Mouse (Mus musculus) heart, embryonic 13.5 days (tissue): ENCODE data around the gene Ghr. TPM values are rescaled to one million over a fixed set of nuclear protein-coding genes. Genes with fewer than 3 reads are reported as not detected.

Source experiments
- ATAC-seq: fragments of 200-750 bp; cut with Nextera tagmentation; 2 replicates; pipeline ENCODE4 v1.8.0; 2017; ENCODE audit warnings: moderate TSS enrichment; ENCODE audit not compliant: insufficient number of reproducible peaks, low FRiP score, low TSS enrichment; ENCODE audit errors: extremely low read depth
- H3K27ac ChIP-seq: fragments of 300-500 bp; sonication (generic); replicated peaks from 2 replicates; pipeline ENCODE4 v1.5.1; 2015; ENCODE audit warnings: moderate library complexity, mild to moderate bottlenecking, inconsistent platforms
- H3K27me3 ChIP-seq: fragments of 300-500 bp; sonication (generic); replicated peaks from 2 replicates; pipeline ENCODE4 v1.6.1; 2015; ENCODE audit warnings: mild to moderate bottlenecking, inconsistent platforms
- H3K36me3 ChIP-seq: fragments of 300-500 bp; sonication (generic); 2 replicates; pipeline ENCODE4 v1.6.1; 2015; ENCODE audit warnings: mild to moderate bottlenecking, inconsistent platforms
- H3K4me1 ChIP-seq: fragments of 300-500 bp; sonication (generic); 2 replicates; pipeline ENCODE4 v1.6.1; 2015; ENCODE audit warnings: inconsistent platforms
- H3K4me2 ChIP-seq: fragments of 300-500 bp; sonication (generic); 2 replicates; pipeline ENCODE4 v1.6.1; 2015; ENCODE audit warnings: inconsistent platforms, mild to moderate bottlenecking, moderate library complexity
- H3K4me3 ChIP-seq: fragments of 300-500 bp; sonication (generic); 2 replicates; pipeline ENCODE4 v1.5.1; 2015; ENCODE audit warnings: moderate library complexity, mild to moderate bottlenecking, inconsistent platforms
- H3K9ac ChIP-seq: fragments of 300-500 bp; sonication (generic); 2 replicates; pipeline ENCODE4 v1.6.1; 2015; ENCODE audit warnings: inconsistent platforms, mild to moderate bottlenecking, moderate library complexity
- H3K9me3 ChIP-seq: fragments of 300-500 bp; sonication (generic); 2 replicates; pipeline ENCODE4 v1.6.1; 2016; ENCODE audit warnings: inconsistent platforms
- WGBS: fragments of 180-500 bp; shearing (Covaris S2); methylation state at CpG from one replicate; pipeline ENCODE4 v1.1.7; 2015; ENCODE audit warnings: mixed read lengths; 5-methylcytosine and 5-hydroxymethylcytosine counted together
- polyA plus RNA-seq: library from polyadenylated mRNA; unstranded; fragments of >200 nt; fragmentation: Nextera tagmentation; extraction: Ambion mirVana; gene quantifications from 2 replicates; pipeline ENCODE4 v1.2.1, GENCODE M21; 2015

Ghr gene
- polyA plus RNA-seq, 1 experiment from 2014 or later = 55.4 TPM

DNA sequence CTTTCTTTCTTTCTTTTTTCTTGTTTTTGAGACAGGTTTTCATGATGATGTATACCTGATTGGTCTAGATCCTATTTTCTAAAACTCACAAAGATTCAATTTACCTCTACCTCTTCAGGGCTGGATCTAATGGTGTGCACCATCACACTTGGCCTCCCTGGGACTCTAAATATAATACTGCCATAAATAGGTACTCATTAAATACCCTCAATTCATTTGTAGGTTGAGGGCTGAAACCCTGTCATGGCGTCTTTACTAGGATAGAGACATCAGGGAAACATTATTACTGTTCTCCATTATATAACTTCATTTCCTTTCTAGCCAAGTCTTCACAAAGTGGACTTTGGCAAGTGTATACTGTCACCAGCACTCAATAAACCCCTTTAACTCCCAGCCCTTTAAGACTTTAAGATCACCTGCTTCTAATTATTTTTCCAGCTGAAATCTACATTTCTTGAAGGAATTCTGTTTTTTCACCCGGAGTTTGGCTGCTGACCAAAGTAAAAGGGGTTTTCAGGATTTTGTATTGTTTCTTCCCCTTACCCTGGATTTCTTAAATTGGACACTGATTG is 214.9 kb downstream of the Ghr start:
- no peak overlapping the region for H3K4me2 ChIP-seq
- 71% methylated on average over 2 of the region's 2 CpGs for WGBS
- no peaks in the 10 kb centered on the region for H3K4me1 ChIP-seq
- peaks cover 19% of the 10 kb centered on the region for H3K36me3 ChIP-seq
- H3K27me3 ChIP-seq = no peaks in the 10 kb centered on the region
- H3K9me3 ChIP-seq = peaks cover 29% of the 10 kb centered on the region
- H3K27ac ChIP-seq = no peak overlapping the region
- no peak overlapping the region for H3K4me3 ChIP-seq
- no peak overlapping the region for H3K9ac ChIP-seq
- ATAC-seq = no peak

DNA sequence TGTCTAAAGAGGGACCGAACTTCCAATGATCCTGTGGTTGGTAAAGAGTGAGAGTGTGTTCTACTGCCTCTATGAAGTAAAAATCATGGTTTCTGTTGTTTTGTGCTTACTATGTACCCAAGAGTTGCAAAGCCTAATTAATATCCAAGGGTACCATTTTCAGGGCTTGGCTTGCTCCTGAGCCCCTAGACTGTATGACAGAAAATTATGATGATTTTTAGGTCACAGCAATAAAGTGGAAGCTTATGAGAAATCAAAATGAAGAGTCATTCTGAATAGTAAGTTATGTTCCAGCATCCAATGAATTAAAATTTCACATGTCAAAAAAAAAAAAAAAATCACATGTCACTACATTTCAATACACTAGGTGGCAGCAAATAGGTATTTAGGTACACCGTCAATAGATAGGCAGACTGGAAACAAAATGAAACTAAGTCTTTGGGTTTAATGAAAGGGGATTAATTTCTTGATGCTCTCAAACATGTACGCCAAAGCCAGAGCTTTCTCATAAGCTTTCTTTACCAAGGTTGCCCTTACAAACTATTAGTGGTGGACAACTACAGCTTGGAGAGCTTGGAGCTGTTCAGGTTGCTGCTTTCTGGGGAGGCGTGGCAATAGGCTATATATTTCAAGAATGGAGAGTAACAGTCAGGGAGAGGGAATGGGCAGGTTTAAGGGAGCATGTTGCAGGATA is 227.1 kb downstream of the Ghr start:
- no peaks in the 10 kb centered on the region for H3K36me3 ChIP-seq
- no peaks in the 10 kb centered on the region for H3K27me3 ChIP-seq
- peak overlapping the region; percentile 67; the same call in 1 of the 2 replicates for H3K9ac ChIP-seq
- WGBS = 53% methylated on average over 4 of the region's 4 CpGs
- ATAC-seq = no peak
- peaks cover 11% of the 10 kb centered on the region for H3K4me1 ChIP-seq
- no peak overlapping the region for H3K27ac ChIP-seq
- no peaks in the 10 kb centered on the region for H3K9me3 ChIP-seq
- H3K4me3 ChIP-seq = peak overlapping the region; percentile 41
- H3K4me2 ChIP-seq = peak overlapping the region; percentile 65

DNA sequence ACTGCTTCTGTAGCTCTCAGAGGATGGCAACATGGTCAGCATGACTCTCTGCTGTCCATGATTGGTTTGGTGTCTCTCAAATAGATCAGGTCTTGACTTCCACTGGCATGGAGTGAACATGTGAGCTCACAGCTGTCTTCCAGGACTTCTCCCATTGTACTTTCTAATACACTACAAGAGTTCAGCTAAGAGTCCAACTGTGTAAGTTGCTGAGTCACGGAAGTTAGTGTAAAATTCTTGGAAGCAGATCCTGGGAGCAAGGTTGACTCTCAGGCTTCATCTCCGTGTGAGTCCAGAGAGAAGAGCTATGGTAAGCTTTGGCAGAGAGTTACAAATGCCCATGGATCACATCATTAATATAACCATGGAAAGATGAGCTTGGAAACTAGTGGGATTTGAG is 229.6 kb downstream of the Ghr start:
- Histone ChIP-seq H3K36me3 (no peaks in the 10 kb centered on the region), H3K27me3 (no peaks in the 10 kb centered on the region), H3K9ac (no peak overlapping the region), H3K9me3 (no peaks in the 10 kb centered on the region), H3K4me3 (no peak overlapping the region), H3K4me1 (peaks cover 18% of the 10 kb centered on the region), H3K4me2 (no peak overlapping the region), H3K27ac (no peak overlapping the region)
- WGBS = 75% methylated on average over 2 of the region's 2 CpGs
- no peak for ATAC-seq

DNA sequence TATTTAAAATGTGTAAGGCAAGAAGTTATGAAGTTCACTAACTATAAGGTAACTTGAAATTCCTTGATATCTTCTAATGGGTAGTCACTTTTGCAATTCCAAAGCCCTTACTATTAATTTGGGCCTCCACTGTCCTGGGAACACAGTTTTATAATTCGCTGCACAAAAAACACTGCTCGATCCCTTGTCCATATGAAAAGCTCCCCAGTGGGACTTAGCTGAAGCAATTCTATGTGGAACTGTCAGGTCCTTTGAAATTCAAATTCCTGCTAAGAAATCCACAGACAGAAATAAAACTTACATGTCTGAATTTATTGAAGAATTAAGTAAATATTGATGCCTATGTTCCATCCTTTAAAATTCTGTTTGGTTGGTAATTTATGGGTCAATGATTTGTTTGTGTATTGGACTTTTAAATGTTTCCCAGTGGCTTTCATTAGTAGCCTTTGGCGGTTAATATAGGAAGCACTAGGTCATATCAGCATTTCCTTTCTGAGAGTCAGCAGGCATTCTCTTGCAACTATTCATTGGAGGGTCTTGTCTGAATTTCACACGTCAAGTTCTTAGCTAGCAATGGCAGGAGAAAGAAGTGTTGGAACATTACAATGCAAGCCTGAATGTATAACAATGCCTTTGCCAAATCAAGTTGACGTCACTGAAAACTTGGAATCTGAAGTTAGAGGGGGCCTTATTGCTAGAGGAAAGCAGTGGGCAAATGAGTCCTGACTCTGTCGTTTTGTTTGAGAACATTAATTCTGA is 233.8 kb downstream of the Ghr start:
- H3K4me1 ChIP-seq = peaks cover 22% of the 10 kb centered on the region
- H3K9ac ChIP-seq = no peak overlapping the region
- 57% methylated on average over 6 of the region's 6 CpGs for WGBS
- H3K4me2 ChIP-seq = no peak overlapping the region
- H3K27me3 ChIP-seq = no peaks in the 10 kb centered on the region
- ATAC-seq = no peak
- no peaks in the 10 kb centered on the region for H3K9me3 ChIP-seq
- H3K36me3 ChIP-seq = peaks cover 12% of the 10 kb centered on the region
- no peak overlapping the region for H3K27ac ChIP-seq
- H3K4me3 ChIP-seq = no peak overlapping the region

DNA sequence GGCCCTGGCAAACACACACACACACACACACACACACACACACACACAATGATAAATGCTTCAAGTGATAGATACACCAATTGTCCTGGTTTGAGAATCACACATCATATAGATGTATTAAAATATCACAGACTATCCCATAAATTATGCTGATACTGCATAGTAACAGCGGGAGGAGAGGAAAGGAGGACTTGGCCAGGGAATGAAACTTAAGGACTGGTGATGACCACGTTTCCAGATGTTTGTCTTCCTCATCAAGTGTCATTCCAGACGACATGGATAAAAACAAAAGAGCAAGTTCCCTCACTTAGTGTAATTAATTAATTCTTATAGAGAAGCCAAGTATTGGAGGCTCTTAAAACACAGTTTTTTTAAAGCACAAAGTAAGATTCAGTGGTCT is 236.6 kb downstream of the Ghr start:
- ATAC-seq = no peak
- Histone ChIP-seq H3K4me3 (no peak overlapping the region), H3K9ac (no peak overlapping the region), H3K9me3 (no peaks in the 10 kb centered on the region), H3K27ac (no peak overlapping the region), H3K36me3 (peaks cover 20% of the 10 kb centered on the region), H3K4me1 (peaks cover 19% of the 10 kb centered on the region), H3K27me3 (no peaks in the 10 kb centered on the region), H3K4me2 (no peak overlapping the region)
- WGBS = 74% methylated on average over 3 of the region's 3 CpGs

DNA sequence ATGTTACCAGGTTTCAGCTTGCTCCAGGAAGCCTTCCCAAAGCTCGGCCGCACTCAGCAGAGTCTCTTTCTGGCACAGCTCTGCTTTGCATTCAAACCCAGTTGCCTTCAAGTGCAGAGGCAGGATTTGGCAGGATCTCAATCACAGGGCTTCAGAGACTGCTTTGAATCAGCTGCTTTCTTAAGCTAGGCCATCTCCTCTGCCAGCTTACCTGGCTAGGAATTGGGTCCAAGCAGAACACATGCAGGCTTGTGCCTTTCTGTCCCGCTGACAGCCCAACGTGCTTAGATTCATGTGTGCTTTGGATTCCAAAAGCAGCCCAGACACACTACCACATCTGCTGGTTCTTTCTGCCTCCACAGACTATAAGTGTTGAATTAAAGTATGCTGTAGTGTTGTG is 238.7 kb downstream of the Ghr start:
- H3K9ac ChIP-seq = no peak overlapping the region
- H3K36me3 ChIP-seq = peaks cover 40% of the 10 kb centered on the region
- ATAC-seq = no peak
- no peak overlapping the region for H3K27ac ChIP-seq
- no peaks in the 10 kb centered on the region for H3K9me3 ChIP-seq
- no peak overlapping the region for H3K4me2 ChIP-seq
- H3K4me3 ChIP-seq = no peak overlapping the region
- H3K27me3 ChIP-seq = no peaks in the 10 kb centered on the region
- 86% methylated on average over 4 of the region's 4 CpGs for WGBS
- peaks cover 12% of the 10 kb centered on the region for H3K4me1 ChIP-seq

DNA sequence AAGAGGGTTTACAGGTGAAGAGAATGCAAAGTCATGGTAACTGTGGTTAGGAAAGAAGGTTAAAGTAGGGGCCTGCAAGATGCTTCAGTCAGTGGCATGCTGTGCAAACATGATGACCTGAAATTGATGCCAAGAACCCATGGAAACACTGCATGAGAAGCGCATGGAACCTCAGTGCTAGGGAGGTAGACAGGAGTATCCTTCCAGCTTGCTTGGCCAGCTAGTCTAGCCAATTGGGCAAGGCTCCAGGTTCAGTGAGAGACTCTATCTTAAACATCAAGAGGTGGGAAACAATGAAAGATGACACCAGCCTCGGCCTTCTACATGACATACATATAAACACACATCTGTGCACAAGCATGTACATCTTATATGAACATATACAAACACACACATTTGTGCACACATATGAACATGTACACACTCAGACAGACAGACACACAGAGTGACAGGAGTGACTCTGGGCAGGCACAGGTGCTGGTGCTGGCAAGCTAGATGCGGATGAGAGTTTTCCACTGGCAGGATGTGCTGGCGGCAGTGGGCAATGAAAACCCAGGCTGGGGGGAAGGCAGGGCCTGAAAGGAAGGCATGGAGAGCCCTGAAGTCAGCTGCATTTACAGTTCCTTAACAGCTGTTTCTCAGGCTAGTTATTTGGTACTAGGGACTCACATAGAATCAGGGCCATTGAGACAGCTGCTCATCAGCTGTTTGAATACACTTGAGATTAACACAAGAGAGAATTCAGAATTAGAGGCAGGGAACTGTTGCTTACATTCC is 241.3 kb downstream of the Ghr start:
- 80% methylated on average over 4 of the region's 4 CpGs for WGBS
- H3K36me3 ChIP-seq = peaks cover 60% of the 10 kb centered on the region
- 0 out of 2 replicates have a peak, but pooled peaks cover 3% of the 10 kb centered on the region for H3K4me1 ChIP-seq
- H3K9ac ChIP-seq = no peak overlapping the region
- no peak overlapping the region for H3K4me2 ChIP-seq
- no peak overlapping the region for H3K27ac ChIP-seq
- H3K27me3 ChIP-seq = no peaks in the 10 kb centered on the region
- ATAC-seq = no peak
- H3K9me3 ChIP-seq = peaks cover 11% of the 10 kb centered on the region
- H3K4me3 ChIP-seq = no peak overlapping the region

DNA sequence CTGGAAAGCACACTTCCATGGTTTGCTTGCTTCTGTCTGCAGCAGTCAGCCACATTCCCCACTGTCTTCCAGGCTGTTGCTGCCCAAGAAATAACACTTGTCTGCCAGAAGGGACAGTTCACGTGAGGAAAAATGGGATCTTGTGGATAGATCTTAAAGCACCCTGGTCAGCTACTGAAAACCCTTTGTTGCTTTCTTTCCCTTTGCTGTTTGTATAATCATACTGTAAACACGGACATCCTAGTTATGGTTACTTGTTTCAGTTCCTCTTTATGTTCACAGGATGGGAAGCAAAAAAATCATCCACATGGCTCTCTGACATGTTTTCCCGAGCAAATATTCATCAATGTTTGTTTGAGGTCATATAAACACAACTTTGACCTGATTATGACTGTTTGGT is 243.4 kb downstream of the Ghr start:
- no peaks in the 10 kb centered on the region for H3K27me3 ChIP-seq
- peaks cover 11% of the 10 kb centered on the region for H3K9me3 ChIP-seq
- peaks cover 62% of the 10 kb centered on the region for H3K36me3 ChIP-seq
- no peak overlapping the region for H3K4me2 ChIP-seq
- H3K9ac ChIP-seq = no peak overlapping the region
- H3K4me1 ChIP-seq = 0 out of 2 replicates have a peak, but pooled peaks cover 3% of the 10 kb centered on the region
- H3K27ac ChIP-seq = no peak overlapping the region
- no peak overlapping the region for H3K4me3 ChIP-seq
- WGBS = 70% methylated on average over 3 of the region's 3 CpGs
- no peak for ATAC-seq

DNA sequence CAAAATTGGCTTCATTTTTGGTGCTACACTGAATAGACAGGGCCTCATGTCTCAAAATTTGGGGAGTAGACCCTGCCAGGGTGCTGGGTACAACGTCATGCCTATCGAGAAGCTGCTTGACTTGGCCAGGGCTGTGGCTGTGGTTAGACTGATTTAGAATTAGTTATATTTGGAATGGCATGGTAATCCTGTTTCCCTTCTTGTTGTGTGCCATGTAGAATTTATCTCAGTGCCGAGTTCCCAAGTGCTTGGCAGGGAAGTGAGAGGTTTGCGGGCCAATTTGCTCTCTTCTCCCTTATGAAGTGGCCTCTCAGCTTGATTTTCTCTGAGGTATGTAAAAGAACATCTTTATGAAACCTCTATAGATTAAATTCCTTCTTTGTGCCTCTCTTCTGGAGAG is 250.8 kb downstream of the Ghr start:
- no peak overlapping the region for H3K27ac ChIP-seq
- H3K9ac ChIP-seq = no peak overlapping the region
- H3K4me3 ChIP-seq = no peak overlapping the region
- no peaks in the 10 kb centered on the region for H3K27me3 ChIP-seq
- peaks cover 42% of the 10 kb centered on the region for H3K36me3 ChIP-seq
- no peak for ATAC-seq
- H3K4me2 ChIP-seq = no peak overlapping the region
- peaks cover 5% of the 10 kb centered on the region for H3K9me3 ChIP-seq
- peaks cover 2% of the 10 kb centered on the region; the same call in 1 of the 2 replicates for H3K4me1 ChIP-seq
- 69% methylated on average over 4 of the region's 4 CpGs for whole genome bisulfite sequencing

DNA sequence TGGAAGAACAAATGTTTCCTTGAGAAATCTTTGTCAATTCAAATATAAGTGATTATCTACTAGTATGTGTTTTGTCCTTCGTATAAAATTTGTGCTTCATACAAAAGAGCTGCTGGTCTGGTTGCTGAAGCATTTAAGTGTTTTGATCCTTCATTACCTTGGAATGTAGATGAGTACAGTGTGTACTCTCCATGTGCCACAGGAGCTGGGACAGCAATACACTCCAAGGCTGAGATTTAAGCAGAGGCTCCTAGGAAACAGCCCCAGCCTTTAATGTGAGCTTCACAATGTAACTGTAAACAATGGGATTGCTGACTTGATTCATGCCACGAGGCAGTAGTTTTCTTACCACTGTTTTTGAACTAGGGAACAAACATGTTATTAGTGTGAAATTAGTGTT is 251.5 kb downstream of the Ghr start:
- no peak overlapping the region for H3K9ac ChIP-seq
- peaks cover 2% of the 10 kb centered on the region; the same call in 1 of the 2 replicates for H3K4me1 ChIP-seq
- no peak overlapping the region for H3K27ac ChIP-seq
- H3K4me2 ChIP-seq = no peak overlapping the region
- H3K9me3 ChIP-seq = no peaks in the 10 kb centered on the region; the same call in 1 of the 2 replicates
- H3K27me3 ChIP-seq = no peaks in the 10 kb centered on the region
- ATAC-seq = no peak
- no peak overlapping the region for H3K4me3 ChIP-seq
- WGBS = 66% methylated on average over 2 of the region's 2 CpGs
- H3K36me3 ChIP-seq = peaks cover 40% of the 10 kb centered on the region

DNA sequence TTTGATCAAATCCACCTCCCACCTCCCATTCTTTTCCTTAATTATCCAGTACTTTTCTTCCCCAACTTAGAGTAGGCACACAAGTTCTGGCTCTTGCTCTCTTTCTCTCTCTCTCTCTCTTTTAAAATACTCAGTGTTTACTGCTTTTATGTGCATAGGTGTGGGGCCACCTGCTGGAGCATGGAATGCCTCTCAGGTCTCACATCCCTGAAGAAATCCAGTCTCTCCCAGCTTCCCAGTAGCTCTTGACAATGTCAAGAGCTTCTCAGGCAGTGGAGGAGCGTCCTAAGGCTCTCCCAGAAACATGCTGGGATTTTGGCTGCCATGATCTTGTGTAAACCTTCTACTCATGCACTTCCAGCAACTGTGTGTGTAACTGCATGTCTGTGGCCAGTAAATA is 253.0 kb downstream of the Ghr start:
- no peak overlapping the region for H3K9ac ChIP-seq
- peaks cover 2% of the 10 kb centered on the region; the same call in 1 of the 2 replicates for H3K4me1 ChIP-seq
- 68% methylated on average over 1 of the region's 1 CpGs for WGBS
- no peak overlapping the region for H3K27ac ChIP-seq
- H3K36me3 ChIP-seq = peaks cover 34% of the 10 kb centered on the region
- no peaks in the 10 kb centered on the region for H3K9me3 ChIP-seq
- ATAC-seq = no peak
- H3K4me3 ChIP-seq = no peak overlapping the region
- H3K27me3 ChIP-seq = no peaks in the 10 kb centered on the region
- H3K4me2 ChIP-seq = no peak overlapping the region
